Mouse (Mus musculus) liver, embryonic 14.5 days (tissue): Measurements from ENCODE around the gene Atrnl1.

Experiments used
- CTCF ChIP-seq: IDR thresholded peaks from 2 replicates; pipeline ENCODE4 v1.5.1; 2016; ENCODE audit warnings: antibody characterized with exemption, low read depth, control low read depth
- EP300 ChIP-seq: IDR thresholded peaks from 2 replicates; pipeline ENCODE4 v1.6.1; 2016; ENCODE audit warnings: antibody characterized with exemption, low read depth

GRCm38 (mm10) chr19:58099539-58099938 lies 488.7 kb downstream of the Atrnl1 start:
- TF ChIP-seq CTCF: no peak
- no peak for TF ChIP-seq EP300
